Mouse (Mus musculus) G1E (cell line): ENCODE measurements around the gene Ddit4l.

Source experiments
- CTCF ChIP-seq: IDR thresholded peaks from 2 replicates; pipeline ENCODE4 v1.5.1; 2012; ENCODE audit warnings: low read depth, low read length, inconsistent platforms, mixed read lengths
- GATA1 ChIP-seq: IDR thresholded peaks from 2 replicates; pipeline ENCODE4 v1.6.1; 2012; ENCODE audit warnings: borderline replicate concordance, low read length, inconsistent platforms, mixed read lengths
- POLR2AphosphoS5 ChIP-seq: IDR thresholded peaks from 2 replicates; pipeline ENCODE4 v1.6.1; 2012; ENCODE audit warnings: low read depth, low read length, inconsistent platforms; ENCODE audit not compliant: insufficient replicate concordance
- TAL1 ChIP-seq: conservative IDR thresholded peaks from 2 replicates; pipeline ENCODE4 v1.6.1; 2012; ENCODE audit warnings: low read depth, low read length, inconsistent platforms, mixed read lengths

GRCm38 (mm10) chr3:137622895-137623580 lies 1.6 kb downstream of the Ddit4l start:
- TF ChIP-seq POLR2AphosphoS5 (no peak), GATA1 (no peak), CTCF (no peak), TAL1 (no peak)
